Mouse (Mus musculus) kidney, adult 2 months (tissue): ENCODE measurements around the gene Tet3. TPM values are rescaled to one million over a fixed set of nuclear protein-coding genes. Genes with fewer than 3 reads are reported as not detected.
A peak's percentile ranks its signal among the peaks of the same experiment; 100 is the strongest.

Experiments
- DNase-seq: peaks from one replicate; pipeline ENCODE4 v3.0.0; 2021
- H3K27ac ChIP-seq: fragments of 200-500 bp; 2 replicates; pipeline ENCODE4 v1.5.1; 2012; ENCODE audit warnings: low read depth, low read length, control low read depth, inconsistent platforms; ENCODE audit not compliant: insufficient read depth
- H3K27me3 ChIP-seq: fragments of 200-500 bp; replicated peaks from 2 replicates; pipeline ENCODE4 v1.6.1; 2012; ENCODE audit warnings: mild to moderate bottlenecking, moderate library complexity, low read length, inconsistent platforms; ENCODE audit not compliant: control insufficient read depth, insufficient read depth
- H3K36me3 ChIP-seq: fragments of 200-500 bp; 2 replicates; pipeline ENCODE4 v1.6.1; 2012; ENCODE audit warnings: mild to moderate bottlenecking, moderate library complexity, low read length, inconsistent platforms; ENCODE audit not compliant: control insufficient read depth, insufficient read depth
- H3K4me1 ChIP-seq: fragments of 200-500 bp; 2 replicates; pipeline ENCODE4 v1.6.1; 2011; ENCODE audit warnings: low read length; ENCODE audit not compliant: control insufficient read depth, insufficient read depth
- H3K4me3 ChIP-seq: fragments of 200-500 bp; 2 replicates; pipeline ENCODE4 v1.5.1; 2011; ENCODE audit warnings: mild to moderate bottlenecking, low read depth, low read length, control low read depth; ENCODE audit not compliant: insufficient read depth
- CTCF ChIP-seq: fragments of 200-500 bp; conservative IDR thresholded peaks from 2 replicates; pipeline ENCODE4 v1.5.1; 2011; ENCODE audit warnings: low read depth, mild to moderate bottlenecking, control low read depth, low read length, moderate library complexity, mixed read lengths; ENCODE audit not compliant: insufficient read depth, insufficient read length
- POLR2A ChIP-seq: fragments of 200-500 bp; IDR thresholded peaks from one replicate; pipeline ENCODE4 v1.6.1; 2011; ENCODE audit warnings: low read depth, low read length, control low read depth
- WGBS: fragments of 180-500 bp; shearing (Covaris S2); methylation state at CpG from one replicate; pipeline ENCODE4 v1.1.7; 2018; 5-methylcytosine and 5-hydroxymethylcytosine counted together
- polyA plus RNA-seq: library from polyadenylated mRNA; depleted of rRNA; stranded (reverse); fragments of >200 nt; gene quantifications from 2 replicates; pipeline ENCODE4 v1.2.3, GENCODE M21; 2012

The Tet3 gene
- polyA plus RNA-seq, 1 experiment: 8.0 TPM

GRCm38 (mm10) chr6:83456131-83456983, 2.5 kb downstream of the Tet3 start:
- H3K4me3 ChIP-seq: peak overlapping the region; percentile 84
- peak; percentile 86 for DNase-seq
- TF ChIP-seq CTCF: no peak
- TF ChIP-seq POLR2A: no peak
- H3K4me1 ChIP-seq: peaks cover 15% of the 10 kb centered on the region
- under 1% methylated on average over 102 of the region's 105 CpGs for WGBS
- H3K36me3 ChIP-seq: no peaks in the 10 kb centered on the region
- peak overlapping the region; percentile 93 for H3K27ac ChIP-seq
- no peaks in the 10 kb centered on the region for H3K27me3 ChIP-seq

DNA sequence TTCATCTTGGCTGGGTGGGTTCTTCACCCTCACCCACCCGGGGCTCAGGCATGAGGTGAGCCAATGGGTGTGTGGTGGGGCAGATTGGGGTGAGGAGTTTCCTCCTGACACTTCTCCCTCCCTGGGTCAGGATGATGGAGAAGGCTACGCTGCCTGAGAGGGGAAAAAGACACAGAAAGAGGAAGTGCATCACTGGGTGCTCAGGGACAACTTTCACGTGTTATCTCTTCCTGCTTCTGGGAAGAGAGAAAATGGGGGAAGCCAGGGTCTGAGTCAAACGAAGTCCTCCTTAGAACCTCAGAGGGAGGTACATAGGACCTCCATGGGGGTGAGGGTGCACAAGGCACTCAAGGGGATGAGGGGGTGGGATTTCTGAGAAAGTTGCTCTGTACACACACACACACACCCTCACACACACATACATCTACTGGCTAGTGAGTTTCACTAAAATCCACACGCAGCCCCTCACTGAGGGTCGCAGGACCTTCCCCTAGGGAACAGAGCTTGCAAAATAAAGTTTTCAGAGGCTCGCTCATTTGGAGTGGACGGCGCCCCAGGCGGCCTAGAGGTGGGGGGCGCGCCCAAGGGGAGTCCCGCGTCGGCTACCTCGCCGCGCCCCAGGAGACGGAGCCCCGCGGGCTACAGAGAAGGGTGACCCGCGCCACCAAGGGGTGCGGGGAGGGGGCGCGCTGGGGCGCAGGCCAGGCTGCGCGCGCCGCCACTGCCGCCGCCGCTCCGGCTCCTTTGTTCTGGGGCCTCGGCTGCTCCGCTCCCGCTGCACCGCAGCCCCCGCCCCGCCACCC, 3.4 kb downstream of the Tet3 start:
- Histone ChIP-seq H3K27ac (peak overlapping the region; percentile 62), H3K4me3 (peak overlapping the region; percentile 84), H3K27me3 (no peaks in the 10 kb centered on the region), H3K36me3 (no peaks in the 10 kb centered on the region), H3K4me1 (peaks cover 21% of the 10 kb centered on the region)
- TF ChIP-seq CTCF (no peak), POLR2A (no peak)
- no peak for DNase-seq
- WGBS: 2% methylated on average over 37 of the region's 41 CpGs

DNA sequence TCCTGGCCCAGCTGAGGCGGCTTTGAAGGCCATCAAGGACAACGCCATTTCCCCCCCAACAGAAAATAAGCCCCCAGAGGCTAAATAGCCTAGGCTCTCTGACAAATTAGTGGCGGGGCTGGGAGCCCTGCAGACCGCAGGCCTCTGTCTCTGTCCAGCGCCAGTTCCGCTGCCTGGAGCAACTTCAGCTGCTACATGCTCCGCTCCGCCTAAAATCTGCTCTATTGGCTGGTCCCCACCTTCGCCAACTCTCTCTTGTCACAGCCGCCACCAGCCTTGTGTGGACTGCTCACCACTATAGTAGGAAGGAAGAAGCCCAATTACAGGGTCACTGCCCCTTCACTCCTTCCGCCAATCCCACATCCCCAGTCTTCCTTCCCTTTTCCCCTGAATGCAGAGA, 5.2 kb downstream of the Tet3 start:
- no peaks in the 10 kb centered on the region for H3K27me3 ChIP-seq
- peaks cover 33% of the 10 kb centered on the region for H3K4me1 ChIP-seq
- WGBS: 68% methylated on average over 11 of the region's 11 CpGs
- no peaks in the 10 kb centered on the region for H3K36me3 ChIP-seq
- H3K27ac ChIP-seq: no peak overlapping the region
- TF ChIP-seq CTCF (no peak), POLR2A (no peak)
- no peak for DNase-seq
- no peak overlapping the region for H3K4me3 ChIP-seq

GRCm38 (mm10) chr6:83450451-83451303, 8.2 kb downstream of the Tet3 start:
- H3K4me1 ChIP-seq: peaks cover 43% of the 10 kb centered on the region
- no peak overlapping the region for H3K4me3 ChIP-seq
- DNase-seq: peak; percentile 51
- no peaks in the 10 kb centered on the region for H3K27me3 ChIP-seq
- H3K27ac ChIP-seq: no peak overlapping the region
- TF ChIP-seq CTCF (no peak), POLR2A (no peak)
- 34% methylated on average over 9 of the region's 9 CpGs for WGBS
- no peaks in the 10 kb centered on the region for H3K36me3 ChIP-seq

- DNase-seq: no peak
- WGBS: 43% methylated on average over 3 of the region's 3 CpGs
- H3K4me1 ChIP-seq: peaks cover 50% of the 10 kb centered on the region
- no peaks in the 10 kb centered on the region for H3K27me3 ChIP-seq
- no peaks in the 10 kb centered on the region for H3K36me3 ChIP-seq
- no peak overlapping the region for H3K4me3 ChIP-seq
- H3K27ac ChIP-seq: no peak overlapping the region
- TF ChIP-seq POLR2A (no peak), CTCF (no peak)
These were observed 9.4 kb downstream of the Tet3 start for GRCm38 (mm10) chr6:83449440-83449839.

DNA sequence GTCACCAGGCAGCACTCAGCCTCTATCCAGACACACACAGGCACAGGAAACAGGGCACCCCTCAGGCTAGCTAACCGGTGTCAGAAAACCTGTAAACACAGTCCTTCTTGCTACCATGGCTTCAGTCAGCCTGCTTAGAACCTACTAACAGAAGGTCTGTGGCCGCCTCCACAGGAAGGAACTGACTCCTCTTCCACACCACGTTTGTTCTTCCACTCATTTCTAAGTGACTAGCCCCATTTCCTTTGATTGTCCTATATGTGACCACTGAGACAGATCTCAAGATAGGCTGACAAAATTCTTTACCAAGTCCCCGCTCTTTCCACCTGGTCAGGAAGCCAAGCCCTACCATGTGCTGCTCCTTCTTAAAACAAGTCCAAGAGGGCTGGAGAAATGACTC, 10.0 kb downstream of the Tet3 start:
- WGBS: 71% methylated on average over 4 of the region's 4 CpGs

More for the DNA sequence above, 10.0 kb downstream of the Tet3 start:
- H3K36me3 ChIP-seq: no peaks in the 10 kb centered on the region
- peaks cover 52% of the 10 kb centered on the region for H3K4me1 ChIP-seq
- DNase-seq: no peak
- TF ChIP-seq POLR2A (no peak), CTCF (no peak)
- H3K4me3 ChIP-seq: no peak overlapping the region
- H3K27me3 ChIP-seq: no peaks in the 10 kb centered on the region
- no peak overlapping the region for H3K27ac ChIP-seq
